Mouse (Mus musculus) cortical plate, adult 2 months (tissue): Measurements from ENCODE around the gene Gm10134. TPM values are rescaled to one million over a fixed set of nuclear protein-coding genes. Genes with fewer than 3 reads are reported as not detected.
"Not testable (repeated sequence)": the region's sequence is repeated elsewhere in the genome, so short reads cannot be mapped to it uniquely, and the experiment has no call there.

Experiments
- H3K27ac ChIP-seq: fragments of 200-500 bp; 2 replicates; pipeline ENCODE4 v1.5.1; 2012; ENCODE audit warnings: low read length, control low read depth, inconsistent platforms; ENCODE audit not compliant: insufficient read depth
- H3K4me1 ChIP-seq: fragments of 200-500 bp; 2 replicates; pipeline ENCODE4 v1.6.1; 2011; ENCODE audit warnings: low read length; ENCODE audit not compliant: control insufficient read depth, insufficient read depth
- H3K4me3 ChIP-seq: fragments of 200-500 bp; 2 replicates; pipeline ENCODE4 v1.5.1; 2011; ENCODE audit warnings: mild to moderate bottlenecking, low read length, control low read depth; ENCODE audit not compliant: insufficient read depth
- CTCF ChIP-seq: fragments of 200-500 bp; IDR thresholded peaks from 2 replicates; pipeline ENCODE4 v1.5.1; 2011; ENCODE audit warnings: mild to moderate bottlenecking, control low read depth, low read length; ENCODE audit not compliant: insufficient read depth; ENCODE audit errors: extremely low read depth
- POLR2A ChIP-seq: fragments of 200-500 bp; IDR thresholded peaks from 2 replicates; pipeline ENCODE4 v1.6.1; 2011; ENCODE audit warnings: mild to moderate bottlenecking, low read length, control low read depth; ENCODE audit not compliant: insufficient read depth; ENCODE audit errors: extremely low read depth
- polyA plus RNA-seq: library from polyadenylated mRNA; depleted of rRNA; stranded (reverse); fragments of >200 nt; gene quantifications from 2 replicates; pipeline ENCODE4 v1.2.3, GENCODE M21; 2012; rRNA removed

Gene Gm10134
- 0.79 TPM in 1 of 2 replicates, not detected in the other for polyA plus RNA-seq

DNA sequence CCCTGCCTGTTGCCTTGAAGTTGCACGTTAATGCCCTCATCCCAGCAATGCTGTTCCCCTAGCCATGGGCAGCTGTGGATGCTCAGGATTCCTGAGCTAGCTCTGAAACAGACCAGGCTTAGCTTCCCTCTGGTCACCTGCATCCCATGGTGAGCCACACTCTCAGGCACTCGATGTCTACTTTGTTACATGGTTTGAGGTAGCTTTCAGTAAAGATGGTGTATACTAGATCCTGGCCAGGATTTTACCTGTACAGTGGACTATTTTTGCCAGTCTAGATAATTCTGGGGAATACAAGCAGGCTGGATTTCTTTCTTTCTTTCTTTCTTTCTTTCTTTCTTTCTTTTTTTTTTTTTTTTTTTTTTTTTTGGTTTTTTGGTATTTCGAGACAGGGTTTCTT is at the start of gene Gm10134:
Gene Gm10134, plus strand, starts transcription at position 301 of the 400 bp plus-strand sequence.
- Histone ChIP-seq H3K4me3 (no peak within 1 kb of the TSS), H3K4me1 (no peaks in the 10 kb centered on the region), H3K27ac (no peak within 1 kb of the TSS)
- TF ChIP-seq POLR2A: no peak
- TF ChIP-seq CTCF: no peak

DNA sequence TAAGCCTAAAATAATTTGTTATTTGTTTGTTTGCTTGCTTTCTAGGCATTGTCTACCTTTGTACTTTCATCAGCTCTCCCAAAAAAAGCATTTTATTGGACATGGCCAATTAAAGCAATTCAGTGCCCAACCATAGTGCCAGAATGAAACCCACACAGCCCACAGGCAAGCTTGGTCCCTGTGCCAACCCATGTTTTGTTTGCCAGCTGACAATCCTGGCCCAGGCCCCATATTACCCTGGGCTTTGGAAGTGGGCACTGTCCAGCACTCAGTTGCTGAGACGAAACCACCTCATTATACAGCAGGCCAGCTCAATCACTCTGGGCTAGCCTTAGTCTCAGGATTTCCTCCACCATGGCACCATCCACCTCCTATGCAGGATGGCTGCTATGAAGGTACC is 49.3 kb upstream of the Gm10134 start:
- Histone ChIP-seq H3K4me3 (no peak overlapping the region), H3K4me1 (no peaks in the 10 kb centered on the region), H3K27ac (no peak overlapping the region)
- TF ChIP-seq CTCF (no peak), POLR2A (no peak)

GRCm38 (mm10) chr2:28463919-28464318 is 42.0 kb upstream of the Gm10134 start:
- H3K4me3 ChIP-seq: no peak overlapping the region
- peaks cover 4% of the 10 kb centered on the region; the same call in 1 of the 2 replicates for H3K4me1 ChIP-seq
- H3K27ac ChIP-seq: no peak overlapping the region
- TF ChIP-seq CTCF (peak; percentile 71), POLR2A (no peak)

DNA sequence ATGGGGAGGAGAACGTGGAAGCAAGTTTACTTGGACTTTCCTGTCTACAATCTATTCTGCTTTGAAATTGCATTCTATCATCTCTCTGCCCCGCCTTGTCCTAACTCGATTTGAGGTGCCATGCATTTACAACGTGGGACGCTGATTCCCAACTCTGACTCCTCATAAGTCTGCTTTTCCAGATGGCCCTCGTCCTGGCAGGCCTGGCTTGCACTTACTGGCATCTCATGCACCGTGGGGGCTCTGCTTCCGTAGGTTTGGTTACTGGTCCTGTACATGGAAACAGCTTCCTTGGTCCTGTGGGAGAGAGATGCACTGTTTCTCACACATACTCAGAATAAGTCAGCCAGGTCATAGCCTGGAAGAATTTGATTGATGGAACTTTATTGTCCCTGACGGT is 41.0 kb upstream of the Gm10134 start:
- peaks cover 4% of the 10 kb centered on the region; the same call in 1 of the 2 replicates for H3K4me1 ChIP-seq
- no peak for TF ChIP-seq CTCF
- no peak for TF ChIP-seq POLR2A
- no peak overlapping the region for H3K27ac ChIP-seq

GRCm38 (mm10) chr2:28465836-28466518 is 39.9 kb upstream of the Gm10134 start, which contains the start of gene 1700007K13Rik:
1700007K13Rik (minus strand) TSS chr2:28466332.
- H3K4me1 ChIP-seq: peaks cover 4% of the 10 kb centered on the region; the same call in 1 of the 2 replicates
- no peak within 1 kb of the TSS for H3K4me3 ChIP-seq
- H3K27ac ChIP-seq: no peak within 1 kb of the TSS
- TF ChIP-seq POLR2A: no peak
- TF ChIP-seq CTCF: no peak

More for the DNA sequence above, 41.0 kb upstream of the Gm10134 start:
- H3K4me3 ChIP-seq: no peak overlapping the region

GRCm38 (mm10) chr2:28467860-28468485 is 37.9 kb upstream of the Gm10134 start, which contains the start of gene Mrps2:
Mrps2 (plus strand) TSS chr2:28468066.
- Histone ChIP-seq H3K4me3 (peak within 1 kb of the TSS; percentile 70), H3K4me1 (peaks cover 4% of the 10 kb centered on the region; the same call in 1 of the 2 replicates), H3K27ac (no peak within 1 kb of the TSS)
- TF ChIP-seq CTCF: peak; percentile 58
- peak; percentile 58; the same call in 1 of the 2 replicates for TF ChIP-seq POLR2A

GRCm38 (mm10) chr2:28468486-28469225 is 37.2 kb upstream of the Gm10134 start:
- TF ChIP-seq CTCF (no peak), POLR2A (no peak)

DNA sequence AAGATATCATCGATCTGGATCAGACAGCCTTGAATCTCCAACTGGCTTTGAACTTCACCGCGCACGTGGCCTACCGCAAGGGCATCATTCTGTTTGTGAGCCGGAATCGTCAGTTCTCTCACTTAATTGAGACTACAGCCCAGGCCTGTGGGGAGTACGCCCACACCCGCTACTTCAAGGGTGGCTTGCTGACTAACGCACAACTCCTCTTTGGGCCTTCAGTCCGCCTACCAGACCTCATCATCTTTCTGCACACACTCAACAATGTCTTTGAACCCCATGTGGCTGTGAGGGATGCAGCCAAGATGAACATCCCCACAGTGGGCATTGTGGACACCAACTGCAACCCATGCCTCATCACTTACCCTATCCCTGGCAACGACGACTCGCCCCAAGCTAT is 36.4 kb upstream of the Gm10134 start:
- no peak for TF ChIP-seq POLR2A
- TF ChIP-seq CTCF: no peak
- Histone ChIP-seq H3K27ac (no peak overlapping the region), H3K4me3 (no peak overlapping the region), H3K4me1 (peaks cover 4% of the 10 kb centered on the region; the same call in 1 of the 2 replicates)

More at GRCm38 (mm10) chr2:28468486-28469225, 37.2 kb upstream of the Gm10134 start:
- Histone ChIP-seq H3K27ac (no peak overlapping the region), H3K4me1 (peaks cover 4% of the 10 kb centered on the region; the same call in 1 of the 2 replicates), H3K4me3 (peak overlapping the region; percentile 70)

DNA sequence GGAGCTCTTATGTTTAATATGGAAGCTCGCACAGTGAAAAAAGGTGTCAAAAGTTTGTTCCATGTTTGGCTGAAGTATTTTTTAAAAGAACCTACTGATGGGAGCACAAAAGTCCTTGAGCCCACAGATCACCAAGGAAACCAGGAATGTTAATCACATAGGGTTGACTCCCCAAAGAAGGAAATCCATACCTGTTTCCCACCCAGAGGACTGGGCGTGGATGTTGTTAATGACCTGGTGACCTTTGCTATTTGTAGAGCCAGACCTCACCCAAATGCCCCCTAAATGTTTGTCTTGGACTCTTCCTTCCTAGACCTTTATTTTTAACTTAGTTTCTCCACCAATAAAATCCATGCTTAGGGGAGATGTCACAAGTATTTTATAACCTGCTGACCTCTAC is 35.3 kb upstream of the Gm10134 start:
- TF ChIP-seq CTCF: no peak
- no peak for TF ChIP-seq POLR2A
- Histone ChIP-seq H3K4me3 (no peak overlapping the region), H3K27ac (no peak overlapping the region), H3K4me1 (peaks cover 4% of the 10 kb centered on the region; the same call in 1 of the 2 replicates)

- not testable (repeated sequence) for H3K4me1 ChIP-seq, H3K27ac ChIP-seq, H3K4me3 ChIP-seq
These were observed 33.9 kb upstream of the Gm10134 start for GRCm38 (mm10) chr2:28472011-28472410.

GRCm38 (mm10) chr2:28477993-28478392 is 27.9 kb upstream of the Gm10134 start:
- H3K4me1 ChIP-seq, H3K27ac ChIP-seq: not testable (repeated sequence)

More at GRCm38 (mm10) chr2:28477993-28478392, 27.9 kb upstream of the Gm10134 start:
- H3K4me3 ChIP-seq: not testable (repeated sequence)
